Mouse (Mus musculus): ENCODE measurements at regions not wholly inside any gene's neighbourhood (a gene's known extent, or its start where the extent isn't known, plus 50 kb on each side); places are given as distances from the start of the nearest gene placed in this dataset.

- no peak for TF ChIP-seq CTCF (IDR thresholded peaks at IDR 0.05)
- Histone ChIP-seq H3K9me3 (ENCODE audit: low read length) (no peaks in the 10 kb centered on the region), H3K27ac (ENCODE audit: low read depth, low read length) (no peak overlapping the region), H3K27me3 (ENCODE audit: insufficient read depth, low read length) (no peaks in the 10 kb centered on the region), H3K4me2 (ENCODE audit: low read depth, low read length, poor library complexity, severe bottlenecking) (no peak overlapping the region), H3K9ac (replicated peaks; ENCODE audit: low read length, poor library complexity, severe bottlenecking) (no peak overlapping the region), H3K4me1 (ENCODE audit: insufficient read depth, low read length) (no peaks in the 10 kb centered on the region), H3K36me3 (ENCODE audit: insufficient read depth, low read length) (no peaks in the 10 kb centered on the region), H3K4me3 (ENCODE audit: low read depth, low read length) (no peak overlapping the region)
- ATAC-seq (ENCODE audit: low FRiP score) (no peak), DNase-seq (ENCODE audit: low spot score) (no peak)
- WGBS, result 80% methylated on average over 5 of the region's 5 CpGs
These were observed 255.4 kb upstream of the Nbea start for GRCm38 (mm10) chr3:56438900-56439299.

GRCm38 (mm10) chr3:56438020-56438747 is 254.7 kb upstream of the Nbea start:
- H3K9ac ChIP-seq (replicated peaks; ENCODE audit: low read length, poor library complexity, severe bottlenecking), result no peak overlapping the region
- no peaks in the 10 kb centered on the region for H3K9me3 ChIP-seq (ENCODE audit: low read length)
- no peaks in the 10 kb centered on the region for H3K36me3 ChIP-seq (ENCODE audit: insufficient read depth, low read length)
- no peaks in the 10 kb centered on the region for H3K4me1 ChIP-seq (ENCODE audit: insufficient read depth, low read length)
- no peak for ATAC-seq (ENCODE audit: low FRiP score)
- H3K27me3 ChIP-seq (ENCODE audit: insufficient read depth, low read length), result no peaks in the 10 kb centered on the region
- TF ChIP-seq CTCF (IDR thresholded peaks at IDR 0.05), result no peak
- no peak overlapping the region for H3K4me3 ChIP-seq (ENCODE audit: low read depth, low read length)
- H3K27ac ChIP-seq (ENCODE audit: low read depth, low read length), result no peak overlapping the region
- H3K4me2 ChIP-seq (ENCODE audit: low read depth, low read length, poor library complexity, severe bottlenecking), result no peak overlapping the region
- DNase-seq (ENCODE audit: low spot score), result peak; percentile 68
- 53% methylated on average over 12 of the region's 12 CpGs for WGBS

- Histone ChIP-seq H3K4me3 (ENCODE audit: low read depth, low read length) (no peak overlapping the region), H3K9me3 (ENCODE audit: low read length) (no peaks in the 10 kb centered on the region), H3K27me3 (ENCODE audit: insufficient read depth, low read length) (no peaks in the 10 kb centered on the region), H3K36me3 (ENCODE audit: insufficient read depth, low read length) (no peaks in the 10 kb centered on the region), H3K9ac (replicated peaks; ENCODE audit: low read length, poor library complexity, severe bottlenecking) (no peak overlapping the region), H3K27ac (ENCODE audit: low read depth, low read length) (no peak overlapping the region), H3K4me1 (ENCODE audit: insufficient read depth, low read length) (no peaks in the 10 kb centered on the region), H3K4me2 (ENCODE audit: low read depth, low read length, poor library complexity, severe bottlenecking) (no peak overlapping the region)
- WGBS, result 21% methylated on average over 4 of the region's 4 CpGs
- TF ChIP-seq CTCF (IDR thresholded peaks at IDR 0.05), result no peak
- DNase-seq (ENCODE audit: low spot score) (peak; percentile 51), ATAC-seq (ENCODE audit: low FRiP score) (no peak)
These were observed 253.6 kb upstream of the Nbea start for GRCm38 (mm10) chr3:56437058-56437457.

- no peaks in the 10 kb centered on the region for H3K9me3 ChIP-seq (ENCODE audit: low read length)
- no peak overlapping the region for H3K27ac ChIP-seq (ENCODE audit: low read depth, low read length)
- no peak overlapping the region for H3K4me3 ChIP-seq (ENCODE audit: low read depth, low read length)
- ATAC-seq (ENCODE audit: low FRiP score), result no peak
- no peaks in the 10 kb centered on the region for H3K36me3 ChIP-seq (ENCODE audit: insufficient read depth, low read length)
- no peak overlapping the region for H3K4me2 ChIP-seq (ENCODE audit: low read depth, low read length, poor library complexity, severe bottlenecking)
- no peaks in the 10 kb centered on the region for H3K27me3 ChIP-seq (ENCODE audit: insufficient read depth, low read length)
- H3K9ac ChIP-seq (replicated peaks; ENCODE audit: low read length, poor library complexity, severe bottlenecking), result no peak overlapping the region
- no peak for TF ChIP-seq CTCF (IDR thresholded peaks at IDR 0.05)
- 78% methylated on average over 1 of the region's 1 CpGs for WGBS
- DNase-seq (ENCODE audit: low spot score), result peak; percentile 71
- no peaks in the 10 kb centered on the region for H3K4me1 ChIP-seq (ENCODE audit: insufficient read depth, low read length)
These were observed 250.0 kb upstream of the Nbea start for GRCm38 (mm10) chr3:56433495-56433894.

- ATAC-seq (ENCODE audit: low FRiP score) (no peak), DNase-seq (ENCODE audit: low spot score) (no peak)
- H3K9ac ChIP-seq (replicated peaks; ENCODE audit: low read length, poor library complexity, severe bottlenecking), result no peak overlapping the region
- no peaks in the 10 kb centered on the region for H3K27me3 ChIP-seq (ENCODE audit: insufficient read depth, low read length)
- H3K4me3 ChIP-seq (ENCODE audit: low read depth, low read length), result no peak overlapping the region
- WGBS, result 82% methylated on average over 1 of the region's 1 CpGs
- no peaks in the 10 kb centered on the region for H3K4me1 ChIP-seq (ENCODE audit: insufficient read depth, low read length)
- no peaks in the 10 kb centered on the region for H3K9me3 ChIP-seq (ENCODE audit: low read length)
- H3K4me2 ChIP-seq (ENCODE audit: low read depth, low read length, poor library complexity, severe bottlenecking), result no peak overlapping the region
- H3K27ac ChIP-seq (ENCODE audit: low read depth, low read length), result no peak overlapping the region
- no peak for TF ChIP-seq CTCF (IDR thresholded peaks at IDR 0.05)
- H3K36me3 ChIP-seq (ENCODE audit: insufficient read depth, low read length), result no peaks in the 10 kb centered on the region
These were observed 243.7 kb upstream of the Nbea start for GRCm38 (mm10) chr3:56427201-56427600.

GRCm38 (mm10) chr3:56397851-56398496 is 214.5 kb upstream of the Nbea start:
- no peak overlapping the region for H3K4me2 ChIP-seq (ENCODE audit: low read depth, low read length, poor library complexity, severe bottlenecking)
- no peaks in the 10 kb centered on the region for H3K27me3 ChIP-seq (ENCODE audit: insufficient read depth, low read length)
- no peaks in the 10 kb centered on the region for H3K4me1 ChIP-seq (ENCODE audit: insufficient read depth, low read length)
- no peak for ATAC-seq (ENCODE audit: low FRiP score)
- TF ChIP-seq CTCF (IDR thresholded peaks at IDR 0.05), result no peak
- DNase-seq (ENCODE audit: low spot score), result no peak
- H3K9ac ChIP-seq (replicated peaks; ENCODE audit: low read length, poor library complexity, severe bottlenecking), result no peak overlapping the region
- H3K27ac ChIP-seq (ENCODE audit: low read depth, low read length), result no peak overlapping the region
- 90% methylated on average over 4 of the region's 4 CpGs for WGBS
- no peak overlapping the region for H3K4me3 ChIP-seq (ENCODE audit: low read depth, low read length)
- H3K36me3 ChIP-seq (ENCODE audit: insufficient read depth, low read length), result no peaks in the 10 kb centered on the region
- H3K9me3 ChIP-seq (ENCODE audit: low read length), result no peaks in the 10 kb centered on the region

Data from midbrain, postnatal 0 days (tissue).